Mouse (Mus musculus) midbrain, embryonic 11.5 days (tissue): ENCODE measurements around the gene Tent5c. TPM values are rescaled to one million over a fixed set of nuclear protein-coding genes. Genes with fewer than 3 reads are reported as not detected.

Experiments used
- ATAC-seq: fragments of 200-750 bp; cut with Nextera tagmentation; 2 replicates; pipeline ENCODE4 v1.8.0; 2017; ENCODE audit warnings: moderate TSS enrichment, moderate library complexity; ENCODE audit not compliant: low FRiP score
- DNase-seq: peaks from one replicate; pipeline ENCODE4 v3.0.0; 2015; ENCODE audit warnings: low spot score; ENCODE audit errors: missing footprints
- H3K27ac ChIP-seq: fragments of 300-500 bp; sonication (generic); 2 replicates; pipeline ENCODE4 v1.5.1; 2014; ENCODE audit warnings: low read depth, low read length
- H3K27me3 ChIP-seq: fragments of 300-500 bp; sonication (generic); 2 replicates; pipeline ENCODE4 v1.6.1; 2014; ENCODE audit warnings: mild to moderate bottlenecking, low read length, moderate library complexity, mixed read lengths; ENCODE audit not compliant: control insufficient read depth, insufficient read depth
- H3K36me3 ChIP-seq: fragments of 300-500 bp; sonication (generic); 2 replicates; pipeline ENCODE4 v1.6.1; 2014; ENCODE audit warnings: mild to moderate bottlenecking, low read length, moderate library complexity, mixed read lengths; ENCODE audit not compliant: control insufficient read depth, insufficient read depth
- H3K4me1 ChIP-seq: fragments of 300-500 bp; sonication (generic); 2 replicates; pipeline ENCODE4 v1.6.1; 2014; ENCODE audit warnings: low read length; ENCODE audit not compliant: control insufficient read depth, insufficient read depth
- H3K4me2 ChIP-seq: fragments of 300-500 bp; sonication (generic); 2 replicates; pipeline ENCODE4 v1.6.1; 2014; ENCODE audit warnings: mild to moderate bottlenecking, moderate library complexity
- H3K4me3 ChIP-seq: fragments of 300-500 bp; sonication (generic); 2 replicates; pipeline ENCODE4 v1.5.1; 2014; ENCODE audit warnings: low read depth, low read length
- H3K9ac ChIP-seq: fragments of 300-500 bp; sonication (generic); 2 replicates; pipeline ENCODE4 v1.6.1; 2014; ENCODE audit warnings: low read length
- H3K9me3 ChIP-seq: fragments of 300-500 bp; sonication (generic); 2 replicates; pipeline ENCODE4 v1.6.1; 2016; ENCODE audit warnings: low read length; ENCODE audit not compliant: control insufficient read depth
- WGBS: fragments of 180-500 bp; shearing (Covaris S2); extraction: QIAGEN DNeasy Blood & Tissue Kit; methylation state at CpG from one replicate; pipeline ENCODE4 v1.1.7; 2014; 5-methylcytosine and 5-hydroxymethylcytosine counted together
- polyA plus RNA-seq: library from polyadenylated mRNA; unstranded; fragments of >200 nt; fragmentation: Nextera tagmentation; extraction: Ambion mirVana; gene quantifications from 2 replicates; pipeline ENCODE4 v1.2.1, GENCODE M21; 2014

Gene Tent5c
- polyA plus RNA-seq, 1 experiment from 2014 or later = 3.6 TPM

DNA sequence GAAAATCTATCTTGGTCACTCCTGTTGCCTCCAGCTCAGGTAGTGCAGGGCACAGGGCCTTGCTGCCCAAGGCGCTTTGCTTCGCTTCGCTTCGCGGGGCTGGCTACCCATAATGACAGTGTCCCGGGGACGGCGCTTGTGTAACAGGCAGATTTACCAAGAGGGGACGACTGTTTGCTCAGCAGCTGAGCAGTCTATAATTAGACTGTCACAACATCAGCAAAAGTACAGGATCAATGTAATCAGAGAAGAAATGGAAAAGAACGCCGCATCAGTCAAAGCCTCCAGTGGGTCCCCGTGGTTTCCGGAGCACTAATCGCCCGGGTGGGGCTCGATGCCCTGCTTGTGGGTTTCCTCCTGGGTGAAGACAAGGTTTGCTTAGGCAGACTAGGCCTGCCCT, 6.3 kb upstream of the Tent5c start:
- no peaks in the 10 kb centered on the region for H3K9me3 ChIP-seq
- H3K27me3 ChIP-seq = no peaks in the 10 kb centered on the region
- no peak overlapping the region for H3K4me2 ChIP-seq
- H3K9ac ChIP-seq = no peak overlapping the region
- H3K36me3 ChIP-seq = no peaks in the 10 kb centered on the region
- no peak overlapping the region for H3K4me3 ChIP-seq
- DNase-seq (no peak), ATAC-seq (no peak)
- WGBS = 90% methylated on average over 16 of the region's 16 CpGs
- no peaks in the 10 kb centered on the region for H3K4me1 ChIP-seq
- H3K27ac ChIP-seq = no peak overlapping the region

DNA sequence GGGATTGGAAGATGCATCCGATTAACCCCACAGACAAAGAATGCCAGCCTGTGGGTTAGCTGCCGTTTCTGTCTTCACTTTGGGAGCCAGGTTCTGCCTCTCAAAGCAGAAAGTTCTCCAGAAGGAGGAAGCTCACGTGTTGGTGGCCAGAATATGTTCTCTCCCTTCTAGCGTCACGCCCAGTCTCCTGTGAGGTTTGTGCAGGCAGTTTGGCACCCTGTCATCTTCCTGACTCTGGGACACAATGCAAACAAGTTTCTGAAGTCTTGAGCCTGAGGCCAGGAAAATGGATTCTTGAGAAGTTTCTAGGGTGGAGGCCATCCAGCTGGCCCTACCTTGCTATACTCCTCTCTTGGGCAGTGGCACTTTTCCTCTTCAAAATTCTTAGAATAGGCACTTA, 5.8 kb upstream of the Tent5c start:
- Histone ChIP-seq H3K36me3 (no peaks in the 10 kb centered on the region), H3K4me3 (no peak overlapping the region), H3K27me3 (no peaks in the 10 kb centered on the region), H3K27ac (no peak overlapping the region), H3K4me1 (peaks cover 3% of the 10 kb centered on the region; the same call in 1 of the 2 replicates), H3K4me2 (no peak overlapping the region), H3K9me3 (no peaks in the 10 kb centered on the region), H3K9ac (no peak overlapping the region)
- ATAC-seq (no peak), DNase-seq (no peak)
- 86% methylated on average over 5 of the region's 5 CpGs for WGBS

DNA sequence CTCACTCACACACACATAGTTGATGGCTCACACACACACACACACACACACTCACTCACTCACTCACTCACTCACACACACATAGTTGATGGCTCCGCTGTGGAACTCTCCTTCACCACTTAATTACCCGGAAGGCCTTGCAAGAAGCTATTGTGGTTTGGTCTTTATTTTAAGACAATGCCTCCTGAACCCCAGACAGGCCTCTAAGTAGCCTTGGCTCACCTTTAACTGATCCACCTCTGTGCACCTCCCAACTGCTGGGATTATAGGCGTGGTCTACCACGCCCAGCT, 831 bp upstream of the Tent5c start:
- Histone ChIP-seq H3K36me3 (no peaks in the 10 kb centered on the region), H3K4me1 (peaks cover 8% of the 10 kb centered on the region), H3K27ac (no peak overlapping the region), H3K9me3 (no peaks in the 10 kb centered on the region), H3K27me3 (peaks cover 39% of the 10 kb centered on the region), H3K4me3 (peak overlapping the region; percentile 52), H3K9ac (peak overlapping the region; percentile 65; the same call in 1 of the 2 replicates), H3K4me2 (peak overlapping the region; percentile 96)
- no peak for ATAC-seq
- no peak for DNase-seq
- WGBS = 29% methylated on average over 4 of the region's 4 CpGs

DNA sequence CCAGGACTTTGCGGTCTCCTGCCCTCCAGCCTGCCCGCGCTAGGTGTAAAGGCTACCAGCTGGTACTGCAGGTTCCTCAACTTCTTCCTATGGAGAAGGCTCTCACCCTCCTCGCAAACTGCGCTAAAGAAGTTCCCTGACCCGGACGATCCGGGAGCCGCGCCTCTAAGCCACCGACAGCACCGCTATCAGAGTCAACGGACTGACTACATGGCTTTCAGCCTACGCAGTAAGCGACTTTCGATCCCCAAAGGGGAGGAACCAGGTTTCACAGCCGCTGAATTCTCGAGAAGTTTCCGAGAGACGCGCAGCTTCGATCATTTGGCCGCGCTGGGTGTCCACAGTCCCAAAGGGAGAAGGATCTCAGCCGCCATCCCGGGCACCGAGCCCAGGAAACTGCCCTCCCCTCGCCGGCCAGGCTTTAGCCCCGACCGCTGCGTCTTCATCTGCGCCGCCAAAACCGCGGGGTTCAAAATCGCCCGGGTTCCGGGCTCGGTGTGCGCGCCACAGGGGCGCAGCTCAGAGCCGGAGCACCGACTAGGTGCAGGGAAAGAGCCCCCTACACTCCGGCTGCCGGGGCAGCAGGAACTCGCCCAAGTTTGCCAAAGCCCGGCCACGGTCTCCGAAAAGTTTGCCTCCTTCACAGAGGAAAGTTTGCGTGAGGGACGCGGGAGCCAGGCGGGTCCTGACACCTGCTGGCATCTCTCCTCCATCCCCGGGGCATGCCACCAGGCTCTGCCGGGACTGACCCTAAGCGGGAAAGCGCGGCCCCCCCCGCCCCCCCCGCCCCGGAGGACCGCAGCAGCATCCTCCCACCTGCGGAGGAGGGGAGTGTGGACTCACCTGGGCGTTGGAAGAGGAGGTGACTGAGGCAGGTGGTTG, 632 bp downstream of the Tent5c start:
- under 1% methylated on average over 61 of the region's 66 CpGs for WGBS
- no peaks in the 10 kb centered on the region for H3K36me3 ChIP-seq
- H3K4me2 ChIP-seq = peak overlapping the region; percentile 96
- H3K27ac ChIP-seq = no peak overlapping the region
- no peaks in the 10 kb centered on the region for H3K9me3 ChIP-seq
- peak overlapping the region; percentile 57 for H3K9ac ChIP-seq
- ATAC-seq (peak; percentile 49), DNase-seq (peak; percentile 96)
- H3K4me1 ChIP-seq = peaks cover 8% of the 10 kb centered on the region
- H3K4me3 ChIP-seq = peak overlapping the region; percentile 52
- H3K27me3 ChIP-seq = peaks cover 39% of the 10 kb centered on the region

DNA sequence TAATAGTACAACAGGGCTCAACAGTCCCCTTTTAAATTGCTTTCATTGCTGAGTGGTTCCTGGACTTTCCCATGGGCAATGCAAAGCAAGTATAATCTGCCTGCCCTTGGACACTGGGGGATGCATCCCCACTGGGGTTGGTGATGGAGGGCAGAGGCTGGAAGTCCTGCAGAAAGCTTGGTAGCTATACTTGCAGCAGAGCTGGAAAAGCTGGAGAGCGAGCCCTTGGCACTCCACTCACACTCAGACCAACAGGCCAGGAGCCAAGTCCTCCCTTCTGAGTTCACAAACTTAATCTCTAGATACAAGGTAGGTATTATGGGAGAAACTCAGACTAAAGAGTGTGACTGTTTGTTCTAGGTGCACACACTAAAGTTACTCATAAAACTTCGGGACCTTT, 2.1 kb downstream of the Tent5c start:
- no peak overlapping the region for H3K4me2 ChIP-seq
- ATAC-seq = no peak
- no peak overlapping the region for H3K27ac ChIP-seq
- DNase-seq = no peak
- 79% methylated on average over 2 of the region's 2 CpGs for WGBS
- H3K27me3 ChIP-seq = peaks cover 39% of the 10 kb centered on the region
- no peaks in the 10 kb centered on the region for H3K9me3 ChIP-seq
- peaks cover 8% of the 10 kb centered on the region for H3K4me1 ChIP-seq
- no peak overlapping the region for H3K9ac ChIP-seq
- no peaks in the 10 kb centered on the region for H3K36me3 ChIP-seq
- H3K4me3 ChIP-seq = no peak overlapping the region; the same call in 1 of the 2 replicates

DNA sequence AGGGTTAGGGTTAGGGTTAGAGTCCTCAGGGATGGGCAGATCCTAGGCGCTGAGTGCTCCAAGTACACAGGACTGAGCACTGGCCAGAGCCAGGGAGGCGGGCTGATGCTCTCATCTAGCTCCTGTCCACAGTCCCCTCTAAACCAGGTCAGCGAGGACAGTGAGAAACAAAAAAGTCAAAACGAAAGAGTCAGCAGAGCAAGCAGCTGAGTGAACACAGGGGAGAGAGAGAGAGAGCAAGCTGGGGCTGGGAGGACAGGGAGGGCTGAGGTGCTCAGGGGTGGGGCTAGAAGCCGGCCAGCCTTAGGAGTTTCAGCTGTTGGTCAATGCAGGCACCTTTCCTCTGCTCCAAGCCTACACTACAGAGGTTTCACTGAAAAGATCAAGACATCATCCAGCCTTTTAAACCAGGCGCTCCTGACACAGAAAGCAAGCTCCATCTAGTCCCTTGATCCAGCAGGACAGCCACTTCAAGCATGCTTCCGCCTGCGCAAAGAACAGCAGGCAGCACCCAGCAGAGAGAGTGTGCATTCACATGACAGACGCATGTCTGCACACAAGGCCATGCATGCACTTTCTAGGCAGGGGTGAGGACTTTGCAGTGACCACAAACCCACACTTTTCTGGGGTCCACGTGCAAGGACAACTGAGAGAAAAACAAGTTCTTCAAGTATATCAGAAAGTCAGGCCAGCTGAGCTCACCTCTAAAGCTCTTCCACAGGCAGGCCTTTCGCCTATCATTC, 3.6 kb downstream of the Tent5c start:
- Histone ChIP-seq H3K27ac (no peak overlapping the region), H3K4me1 (peaks cover 8% of the 10 kb centered on the region), H3K9me3 (no peaks in the 10 kb centered on the region), H3K4me3 (no peak overlapping the region), H3K4me2 (no peak overlapping the region), H3K27me3 (peaks cover 39% of the 10 kb centered on the region), H3K9ac (no peak overlapping the region), H3K36me3 (no peaks in the 10 kb centered on the region)
- WGBS = 48% methylated on average over 11 of the region's 11 CpGs
- ATAC-seq (no peak), DNase-seq (no peak)

DNA sequence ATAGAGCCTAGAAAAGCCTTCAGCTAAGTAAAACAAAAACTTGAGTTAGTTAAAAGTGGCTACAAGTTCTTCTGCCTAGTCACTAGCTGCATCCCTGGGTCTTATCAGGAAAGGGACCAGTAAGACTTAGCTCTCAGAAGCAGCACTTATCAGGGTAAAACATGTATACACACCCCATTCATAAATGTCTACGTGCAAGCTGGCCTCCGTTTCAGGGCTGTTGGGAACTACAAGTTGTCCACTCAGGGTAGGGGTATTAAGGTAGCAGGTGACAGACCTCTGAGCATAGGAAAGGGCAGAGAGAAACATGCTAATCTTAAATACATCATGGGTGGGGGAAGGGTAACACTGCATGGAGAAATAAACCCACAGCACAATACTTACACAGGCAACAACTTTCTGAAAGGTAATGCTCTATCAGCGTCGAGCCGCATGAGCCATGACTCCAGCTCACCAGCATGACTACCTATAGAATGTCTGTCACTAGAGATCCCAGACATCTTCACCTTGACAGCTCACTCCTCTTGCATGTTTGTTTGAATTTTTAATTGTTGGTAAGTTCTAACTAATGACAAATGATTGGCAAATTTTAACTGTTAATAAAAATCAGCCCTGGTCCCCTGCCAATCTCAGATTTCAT, 6.0 kb downstream of the Tent5c start:
- Histone ChIP-seq H3K4me1 (peaks cover 2% of the 10 kb centered on the region; the same call in 1 of the 2 replicates), H3K9me3 (no peaks in the 10 kb centered on the region), H3K9ac (no peak overlapping the region), H3K4me2 (no peak overlapping the region), H3K27me3 (peaks cover 29% of the 10 kb centered on the region), H3K4me3 (no peak overlapping the region), H3K27ac (no peak overlapping the region), H3K36me3 (no peaks in the 10 kb centered on the region)
- ATAC-seq = no peak
- no peak for DNase-seq
- WGBS = 92% methylated on average over 5 of the region's 5 CpGs

DNA sequence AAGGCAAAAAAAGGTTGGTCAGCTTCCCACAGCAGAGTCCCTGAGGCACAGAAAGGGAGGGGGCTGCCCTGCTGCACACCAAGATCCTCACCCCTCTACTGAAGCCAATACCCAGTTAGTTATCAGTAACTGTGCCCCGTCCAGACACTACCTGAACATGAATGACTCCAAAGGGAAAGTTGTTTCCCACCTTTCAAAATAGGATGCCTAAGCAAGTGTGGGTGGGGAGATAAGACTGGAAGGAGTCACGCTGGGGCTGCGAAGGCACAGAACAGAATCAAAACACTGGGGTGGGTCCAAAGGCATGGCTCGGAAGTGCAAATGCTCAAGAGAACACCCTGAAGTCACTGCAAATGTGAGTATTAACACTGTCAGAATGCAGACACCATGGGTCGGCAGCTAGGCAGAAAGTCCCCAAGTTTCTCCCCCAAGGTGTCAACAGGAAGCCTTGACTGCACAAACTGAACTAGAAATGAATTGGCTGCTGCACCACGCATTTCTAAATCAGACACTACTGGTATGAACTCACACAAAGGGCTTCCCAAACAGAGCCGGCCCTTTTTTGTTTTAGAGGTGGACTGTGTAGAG, 6.7 kb downstream of the Tent5c start:
- DNase-seq = no peak
- Histone ChIP-seq H3K36me3 (no peaks in the 10 kb centered on the region), H3K27me3 (peaks cover 23% of the 10 kb centered on the region), H3K27ac (no peak overlapping the region), H3K9ac (no peak overlapping the region), H3K4me3 (no peak overlapping the region), H3K9me3 (no peaks in the 10 kb centered on the region), H3K4me2 (no peak overlapping the region), H3K4me1 (no peaks in the 10 kb centered on the region)
- ATAC-seq = no peak
- WGBS = 69% methylated on average over 7 of the region's 7 CpGs
